ENCODE assay signal across 10 mouse cellular contexts in genomic region chr7:89903442-89904343, GRCm38 (mm10). TPM values are rescaled to one million over a fixed set of nuclear protein-coding genes. Genes with fewer than 3 reads are reported as not detected.
A peak's percentile ranks its signal among the peaks of the same experiment; 100 is the strongest.
DNase-seq lines count a peak whose midpoint lies in the region; ATAC-seq lines count a peak whose summit lies in the region.
"Had no signal": no experiment of that assay in that cellular context is flagged by ENCODE, and none has a peak within 500 bp of the region (broad histone marks: within the 10 kb centered on the region; RNA-seq: fewer than 3 reads in every experiment).

Gene Ccdc81 (minus strand): TSS chr7:89903629.

- ATAC-seq in kidney, embryonic 15.5 days (replicated peaks; ENCODE audit: low FRiP score): peak; percentile 72
- ATAC-seq in hindbrain, embryonic 13.5 days (ENCODE audit: low FRiP score): peak; percentile 75
- ATAC-seq in neural tube, embryonic 11.5 days (ENCODE audit: insufficient read depth, low FRiP score, low TSS enrichment): no peak

- no peaks in the 10 kb centered on the region for H3K9me3 ChIP-seq in kidney, embryonic 15.5 days (replicated peaks)
- H3K9me3 ChIP-seq in hindbrain, embryonic 13.5 days: no peaks in the 10 kb centered on the region
- no peaks in the 10 kb centered on the region for H3K9me3 ChIP-seq in neural tube, embryonic 11.5 days (ENCODE audit: control insufficient read depth, low read length)
- H3K9me3 ChIP-seq: G1E had no signal

- no peak for DNase-seq in kidney, postnatal 14 days
- DNase-seq in embryo, embryonic 10.5 days (ENCODE audit: low spot score): peak; percentile 69
- DNase-seq in neural tube, embryonic 11.5 days (ENCODE audit: low spot score): peak; percentile 18
- no peak for DNase-seq in frontal cortex, postnatal 10 days (ENCODE audit: low spot score in 2 of 2)
- DNase-seq in cerebellum, postnatal 36 days: no peak
- no peak for DNase-seq in layer of hippocampus, adult 9-10 months (ENCODE audit: low spot score)

- peak within 1 kb of the TSS; percentile 51 for H3K4me2 ChIP-seq in kidney, embryonic 15.5 days
- H3K4me2 ChIP-seq in hindbrain, embryonic 13.5 days: peak within 1 kb of the TSS; percentile 38
- H3K4me2 ChIP-seq in neural tube, embryonic 11.5 days (ENCODE audit: low read depth): no peak within 1 kb of the TSS

- 0 out of 2 replicates have a peak within 1 kb of the TSS, but pooled peaks have one; percentile 23 for H3K9ac ChIP-seq in kidney, embryonic 15.5 days
- H3K9ac ChIP-seq in hindbrain, embryonic 13.5 days: 0 out of 2 replicates have a peak within 1 kb of the TSS, but pooled peaks have one; percentile 29
- H3K9ac ChIP-seq in neural tube, embryonic 11.5 days (ENCODE audit: low read length): no peak within 1 kb of the TSS

- no peaks in the 10 kb centered on the region for H3K36me3 ChIP-seq in kidney, embryonic 15.5 days
- H3K36me3 ChIP-seq in hindbrain, embryonic 13.5 days: no peaks in the 10 kb centered on the region
- no peaks in the 10 kb centered on the region for H3K36me3 ChIP-seq in neural tube, embryonic 11.5 days (ENCODE audit: control insufficient read depth, insufficient read depth, low read length)
- H3K36me3 ChIP-seq: G1E had no signal

- H3K4me3 ChIP-seq in kidney, embryonic 15.5 days (replicated peaks): peak within 1 kb of the TSS; percentile 19; the same call in 1 of the 2 replicates
- no peak within 1 kb of the TSS for H3K4me3 ChIP-seq in hindbrain, embryonic 13.5 days
- H3K4me3 ChIP-seq in neural tube, embryonic 11.5 days (ENCODE audit: low read depth, low read length): no peak within 1 kb of the TSS

- no peak within 1 kb of the TSS for H3K27ac ChIP-seq in kidney, embryonic 15.5 days
- H3K27ac ChIP-seq in hindbrain, embryonic 13.5 days: no peak within 1 kb of the TSS
- no peak within 1 kb of the TSS for H3K27ac ChIP-seq in neural tube, embryonic 11.5 days (ENCODE audit: low read depth, low read length)

- WGBS in kidney, embryonic 15.5 days: 34% methylated on average over 22 of the region's 22 CpGs
- WGBS in hindbrain, embryonic 13.5 days: 27% methylated on average over 22 of the region's 22 CpGs
- WGBS in neural tube, embryonic 11.5 days: 41% methylated on average over 22 of the region's 22 CpGs

- peaks cover 9% of the 10 kb centered on the region; the same call in 1 of the 2 replicates for H3K4me1 ChIP-seq in kidney, embryonic 15.5 days
- H3K4me1 ChIP-seq in hindbrain, embryonic 13.5 days (replicated peaks): peaks cover 9% of the 10 kb centered on the region
- H3K4me1 ChIP-seq in neural tube, embryonic 11.5 days (ENCODE audit: control insufficient read depth, insufficient read depth, low read length): no peaks in the 10 kb centered on the region

- H3K27me3 ChIP-seq in kidney, embryonic 15.5 days: no peaks in the 10 kb centered on the region
- no peaks in the 10 kb centered on the region for H3K27me3 ChIP-seq in hindbrain, embryonic 13.5 days
- H3K27me3 ChIP-seq in neural tube, embryonic 11.5 days (ENCODE audit: control insufficient read depth, insufficient read depth, low read length): no peaks in the 10 kb centered on the region

RNA-seq across cellular contexts. Expression of gene Ccdc81, which starts in this region (rescaled TPM):
- 0.08 and 0.24 TPM in 2 replicates for polyA plus RNA-seq in kidney, embryonic 15.5 days (2015; fragmentation: Nextera tagmentation; extraction: Ambion mirVana)
- 0.47 and 1.1 TPM in 2 replicates for polyA plus RNA-seq in hindbrain, embryonic 13.5 days (2015; fragmentation: Nextera tagmentation; extraction: Ambion mirVana)
- polyA plus RNA-seq in neural tube, embryonic 11.5 days (2014; fragmentation: Nextera tagmentation; extraction: Ambion mirVana): not detected in 2 replicates
- polyA plus RNA-seq: G1E; liver, embryonic 16.5 days had no signal

Comparison
In these comparisons a context has a peak if more than half of its experiments do, and no peak if none do; other contexts are left out.
1. Peak in ATAC-seq, H3K4me3 ChIP-seq, H3K9ac ChIP-seq and H3K4me2 ChIP-seq in kidney, embryonic 15.5 days; RNA of the gene not detected or under 1 TPM.
2. Peak in DNase-seq in neural tube, embryonic 11.5 days; RNA of the gene not detected or under 1 TPM.